Mouse (Mus musculus) MEL (cell line): Measurements from ENCODE around the gene Zfp212.

Source experiments
- CTCF ChIP-seq, 3 experiments: IDR thresholded peaks in 2 of 3; conservative IDR thresholded peaks in 1 of 3; 2 replicates each; pipeline ENCODE4 v1.5.1; 2011 to 2012; ENCODE audit warnings: low read length in 3 of 3, low read depth in 2 of 3, mild to moderate bottlenecking in 2 of 3, improper control_type of control experiment in 1 of 3, inconsistent platforms in 1 of 3, mixed read lengths in 1 of 3, moderate library complexity in 1 of 3; ENCODE audit not compliant: control insufficient read depth in 1 of 3, insufficient read depth in 1 of 3, poor library complexity in 1 of 3, severe bottlenecking in 1 of 3
- E2F4 ChIP-seq: IDR thresholded peaks from 2 replicates; pipeline ENCODE4 v1.6.1; 2011; ENCODE audit warnings: low read depth, low read length, improper control_type of control experiment, borderline replicate concordance
- EP300 ChIP-seq, 2 experiments: IDR thresholded peaks; 2 replicates each; pipeline ENCODE4 v1.6.1; 2011; ENCODE audit warnings: improper control_type of control experiment in 2 of 2, low read length in 2 of 2, low read depth in 1 of 2, mild to moderate bottlenecking in 1 of 2
- POLR2A ChIP-seq, 2 experiments: IDR thresholded peaks; 2 replicates each; pipeline ENCODE4 v1.6.1; 2011 to 2012; ENCODE audit warnings: low read length in 2 of 2, mild to moderate bottlenecking in 2 of 2, control low read depth in 1 of 2, improper control_type of control experiment in 1 of 2, low read depth in 1 of 2, moderate library complexity in 1 of 2; ENCODE audit not compliant: control insufficient read depth in 1 of 2, insufficient read depth in 1 of 2, poor library complexity in 1 of 2
- USF1 ChIP-seq: IDR thresholded peaks from 2 replicates; pipeline ENCODE4 v1.6.1; 2014; ENCODE audit warnings: low read depth, mild to moderate bottlenecking, inconsistent platforms, low read length, improper control_type of control experiment, moderate library complexity
- USF2 ChIP-seq, 2 experiments: IDR thresholded peaks; 2 replicates each; pipeline ENCODE4 v1.6.1; 2011 to 2012; ENCODE audit warnings: improper control_type of control experiment in 2 of 2, low read length in 2 of 2, borderline replicate concordance in 1 of 2, inconsistent platforms in 1 of 2, low read depth in 1 of 2, mild to moderate bottlenecking in 1 of 2; ENCODE audit not compliant: insufficient read depth in 1 of 2

- no peak for TF ChIP-seq USF2 (IDR thresholded peaks at IDR 0.05; ENCODE audit: borderline replicate concordance in 1 of 2, insufficient read depth in 1 of 2, low read depth in 1 of 2, low read length in 2 of 2)
- TF ChIP-seq CTCF (IDR thresholded peaks at IDR 0.05 in 2 of 3, conservative IDR thresholded peaks at IDR 0.05 in 1 of 3; ENCODE audit: control insufficient read depth in 1 of 3, insufficient read depth in 1 of 3, low read depth in 2 of 3, low read length in 3 of 3, poor library complexity in 1 of 3, severe bottlenecking in 1 of 3), result no peak
- no peak for TF ChIP-seq POLR2A (IDR thresholded peaks at IDR 0.05; ENCODE audit: control insufficient read depth in 1 of 2, insufficient read depth in 1 of 2, low read depth in 1 of 2, low read length in 2 of 2, poor library complexity in 1 of 2)
- no peak for TF ChIP-seq E2F4
- no peak for TF ChIP-seq EP300 (IDR thresholded peaks at IDR 0.05; ENCODE audit: low read depth in 1 of 2, low read length in 2 of 2)
- no peak for TF ChIP-seq USF1
Observed at GRCm38 (mm10) chr6:47942461-47942860, 22.2 kb downstream of the Zfp212 start.
